Mouse (Mus musculus) heart, embryonic 13.5 days (tissue): ENCODE results near the gene Ripk3. TPM values are rescaled to one million over a fixed set of nuclear protein-coding genes. Genes with fewer than 3 reads are reported as not detected.

ENCODE experiments used
- ATAC-seq: fragments of 200-750 bp; cut with Nextera tagmentation; 2 replicates; pipeline ENCODE4 v1.8.0; 2017; ENCODE audit warnings: moderate TSS enrichment; ENCODE audit not compliant: insufficient number of reproducible peaks, low FRiP score, low TSS enrichment; ENCODE audit errors: extremely low read depth
- H3K27ac ChIP-seq: fragments of 300-500 bp; sonication (generic); replicated peaks from 2 replicates; pipeline ENCODE4 v1.5.1; 2015; ENCODE audit warnings: moderate library complexity, mild to moderate bottlenecking, inconsistent platforms
- H3K27me3 ChIP-seq: fragments of 300-500 bp; sonication (generic); replicated peaks from 2 replicates; pipeline ENCODE4 v1.6.1; 2015; ENCODE audit warnings: mild to moderate bottlenecking, inconsistent platforms
- H3K36me3 ChIP-seq: fragments of 300-500 bp; sonication (generic); 2 replicates; pipeline ENCODE4 v1.6.1; 2015; ENCODE audit warnings: mild to moderate bottlenecking, inconsistent platforms
- H3K4me1 ChIP-seq: fragments of 300-500 bp; sonication (generic); 2 replicates; pipeline ENCODE4 v1.6.1; 2015; ENCODE audit warnings: inconsistent platforms
- H3K4me2 ChIP-seq: fragments of 300-500 bp; sonication (generic); 2 replicates; pipeline ENCODE4 v1.6.1; 2015; ENCODE audit warnings: inconsistent platforms, mild to moderate bottlenecking, moderate library complexity
- H3K4me3 ChIP-seq: fragments of 300-500 bp; sonication (generic); 2 replicates; pipeline ENCODE4 v1.5.1; 2015; ENCODE audit warnings: moderate library complexity, mild to moderate bottlenecking, inconsistent platforms
- H3K9ac ChIP-seq: fragments of 300-500 bp; sonication (generic); 2 replicates; pipeline ENCODE4 v1.6.1; 2015; ENCODE audit warnings: inconsistent platforms, mild to moderate bottlenecking, moderate library complexity
- H3K9me3 ChIP-seq: fragments of 300-500 bp; sonication (generic); 2 replicates; pipeline ENCODE4 v1.6.1; 2016; ENCODE audit warnings: inconsistent platforms
- WGBS: fragments of 180-500 bp; shearing (Covaris S2); methylation state at CpG from one replicate; pipeline ENCODE4 v1.1.7; 2015; ENCODE audit warnings: mixed read lengths; 5-methylcytosine and 5-hydroxymethylcytosine counted together
- polyA plus RNA-seq: library from polyadenylated mRNA; unstranded; fragments of >200 nt; fragmentation: Nextera tagmentation; extraction: Ambion mirVana; gene quantifications from 2 replicates; pipeline ENCODE4 v1.2.1, GENCODE M21; 2015

The Ripk3 gene
- polyA plus RNA-seq = 18.8 and 20.6 TPM in 2 replicates

GRCm38 (mm10) chr14:55788256-55789050 lies at the start of gene Ripk3:
TSS of gene Ripk3 (minus strand) at chr14:55788865.
- WGBS = 5% methylated on average over 40 of the region's 40 CpGs
- peak within 1 kb of the TSS; percentile 76 for H3K9ac ChIP-seq
- peak within 1 kb of the TSS; percentile 60 for H3K4me3 ChIP-seq
- ATAC-seq = no peak
- H3K27me3 ChIP-seq = peaks cover 77% of the 10 kb centered on the region
- H3K9me3 ChIP-seq = no peaks in the 10 kb centered on the region
- no peak within 1 kb of the TSS for H3K27ac ChIP-seq
- H3K4me2 ChIP-seq = peak within 1 kb of the TSS; percentile 88
- H3K36me3 ChIP-seq = 0 out of 2 replicates have a peak, but pooled peaks cover 2% of the 10 kb centered on the region
- peaks cover 32% of the 10 kb centered on the region for H3K4me1 ChIP-seq

- Histone ChIP-seq H3K27me3 (no peaks in the 10 kb centered on the region), H3K4me2 (no peak overlapping the region), H3K36me3 (no peaks in the 10 kb centered on the region), H3K27ac (no peak overlapping the region), H3K9me3 (no peaks in the 10 kb centered on the region), H3K4me1 (peaks cover 15% of the 10 kb centered on the region), H3K4me3 (no peak overlapping the region), H3K9ac (no peak overlapping the region)
- ATAC-seq = no peak
- WGBS = 88% methylated on average over 5 of the region's 5 CpGs
Measured at GRCm38 (mm10) chr14:55838312-55838711, 49.6 kb upstream of the Ripk3 start.

- Histone ChIP-seq H3K4me1 (peaks cover 15% of the 10 kb centered on the region), H3K4me3 (no peak overlapping the region), H3K36me3 (peaks cover 16% of the 10 kb centered on the region), H3K9ac (no peak overlapping the region), H3K27ac (no peak overlapping the region), H3K9me3 (no peaks in the 10 kb centered on the region), H3K27me3 (0 out of 2 replicates have a peak, but pooled peaks cover 3% of the 10 kb centered on the region), H3K4me2 (no peak overlapping the region)
- 70% methylated on average over 5 of the region's 5 CpGs for WGBS
- ATAC-seq = no peak
Measured at GRCm38 (mm10) chr14:55834808-55835533, 46.3 kb upstream of the Ripk3 start.

- H3K27me3 ChIP-seq = 0 out of 2 replicates have a peak, but pooled peaks cover 3% of the 10 kb centered on the region
- WGBS = 70% methylated on average over 4 of the region's 4 CpGs
- ATAC-seq = no peak
Measured at GRCm38 (mm10) chr14:55833126-55833525, 44.5 kb upstream of the Ripk3 start.

GRCm38 (mm10) chr14:55830331-55830730 lies 41.7 kb upstream of the Ripk3 start:
- no peak for ATAC-seq
- H3K27me3 ChIP-seq = peaks cover 27% of the 10 kb centered on the region
- no peak overlapping the region for H3K4me2 ChIP-seq
- peaks cover 22% of the 10 kb centered on the region for H3K36me3 ChIP-seq
- WGBS = 71% methylated on average over 4 of the region's 4 CpGs
- peaks cover 52% of the 10 kb centered on the region for H3K4me1 ChIP-seq
- H3K9me3 ChIP-seq = no peaks in the 10 kb centered on the region
- no peak overlapping the region for H3K4me3 ChIP-seq
- H3K9ac ChIP-seq = no peak overlapping the region
- H3K27ac ChIP-seq = no peak overlapping the region

More at GRCm38 (mm10) chr14:55833126-55833525, 44.5 kb upstream of the Ripk3 start:
- peaks cover 22% of the 10 kb centered on the region for H3K36me3 ChIP-seq
- H3K4me1 ChIP-seq = peaks cover 28% of the 10 kb centered on the region
- H3K9ac ChIP-seq = no peak overlapping the region
- H3K4me2 ChIP-seq = no peak overlapping the region
- no peaks in the 10 kb centered on the region for H3K9me3 ChIP-seq
- no peak overlapping the region for H3K4me3 ChIP-seq
- H3K27ac ChIP-seq = no peak overlapping the region

- Histone ChIP-seq H3K4me3 (no peak overlapping the region), H3K4me2 (no peak overlapping the region), H3K4me1 (peaks cover 51% of the 10 kb centered on the region), H3K9ac (no peak overlapping the region), H3K27ac (no peak overlapping the region), H3K9me3 (no peaks in the 10 kb centered on the region), H3K27me3 (peaks cover 27% of the 10 kb centered on the region), H3K36me3 (peaks cover 22% of the 10 kb centered on the region)
- 86% methylated on average over 16 of the region's 16 CpGs for WGBS
- no peak for ATAC-seq
Measured at GRCm38 (mm10) chr14:55829854-55830253, 41.2 kb upstream of the Ripk3 start.

- H3K27me3 ChIP-seq = peaks cover 27% of the 10 kb centered on the region
- H3K27ac ChIP-seq = peak overlapping the region; percentile 46; the same call in 1 of the 2 replicates
- no peak for ATAC-seq
- WGBS = 43% methylated on average over 3 of the region's 3 CpGs
- no peak overlapping the region for H3K4me3 ChIP-seq
- H3K4me1 ChIP-seq = peaks cover 52% of the 10 kb centered on the region
- 0 out of 2 replicates have a peak overlapping the region, but pooled peaks have one; percentile 1 for H3K9ac ChIP-seq
- H3K4me2 ChIP-seq = 0 out of 2 replicates have a peak overlapping the region, but pooled peaks have one; percentile 11
- peaks cover 22% of the 10 kb centered on the region for H3K36me3 ChIP-seq
- no peaks in the 10 kb centered on the region for H3K9me3 ChIP-seq
Measured at GRCm38 (mm10) chr14:55828716-55829263, 40.1 kb upstream of the Ripk3 start.

GRCm38 (mm10) chr14:55826551-55827340 lies 38.1 kb upstream of the Ripk3 start:
- 13% methylated on average over 41 of the region's 41 CpGs for WGBS
- peak overlapping the region; percentile 92 for H3K9ac ChIP-seq
- H3K4me3 ChIP-seq = peak overlapping the region; percentile 71
- H3K27ac ChIP-seq = no peak overlapping the region
- H3K9me3 ChIP-seq = no peaks in the 10 kb centered on the region
- no peak for ATAC-seq
- peaks cover 22% of the 10 kb centered on the region for H3K36me3 ChIP-seq
- H3K27me3 ChIP-seq = peaks cover 27% of the 10 kb centered on the region
- peaks cover 61% of the 10 kb centered on the region for H3K4me1 ChIP-seq
- peak overlapping the region; percentile 90 for H3K4me2 ChIP-seq

- Histone ChIP-seq H3K27ac (peak overlapping the region; percentile 95; the same call in 1 of the 2 replicates), H3K4me1 (peaks cover 61% of the 10 kb centered on the region), H3K27me3 (peaks cover 24% of the 10 kb centered on the region), H3K4me2 (peak overlapping the region; percentile 90), H3K9ac (peak overlapping the region; percentile 92), H3K36me3 (peaks cover 17% of the 10 kb centered on the region), H3K4me3 (peak overlapping the region; percentile 71), H3K9me3 (no peaks in the 10 kb centered on the region)
- WGBS = 4% methylated on average over 15 of the region's 15 CpGs
- ATAC-seq = no peak
Measured at GRCm38 (mm10) chr14:55826142-55826541, 37.5 kb upstream of the Ripk3 start.

GRCm38 (mm10) chr14:55825216-55826051 lies 36.8 kb upstream of the Ripk3 start:
- H3K9ac ChIP-seq = peak overlapping the region; percentile 92
- H3K36me3 ChIP-seq = peaks cover 10% of the 10 kb centered on the region
- no peak for ATAC-seq
- peak overlapping the region; percentile 95 for H3K27ac ChIP-seq
- peaks cover 61% of the 10 kb centered on the region for H3K4me1 ChIP-seq
- H3K27me3 ChIP-seq = peaks cover 24% of the 10 kb centered on the region
- H3K9me3 ChIP-seq = no peaks in the 10 kb centered on the region
- H3K4me2 ChIP-seq = peak overlapping the region; percentile 90
- 1% methylated on average over 30 of the region's 37 CpGs for WGBS
- H3K4me3 ChIP-seq = peak overlapping the region; percentile 71
